Mouse (Mus musculus) kidney, adult 9 months (tissue): ENCODE data around the gene Senp5.

Experiments
- DNase-seq: peaks from one replicate; pipeline ENCODE4 v3.0.0; 2022

The Senp5 gene

GRCm38 (mm10) chr16:31938856-31939255 is 64.2 kb downstream of the Senp5 start:
- no peak for DNase-seq

- no peak for DNase-seq
These were observed 66.5 kb downstream of the Senp5 start for GRCm38 (mm10) chr16:31936568-31936967.

GRCm38 (mm10) chr16:31935091-31935979 is 67.8 kb downstream of the Senp5 start:
- DNase-seq: no peak

- no peak for DNase-seq
These were observed 68.5 kb downstream of the Senp5 start for GRCm38 (mm10) chr16:31934550-31935010.

- peak; percentile 38 for DNase-seq
These were observed 69.1 kb downstream of the Senp5 start, which contains the start of gene Pigz for GRCm38 (mm10) chr16:31933751-31934549. TSS of gene Pigz (plus strand) at chr16:31933851.

GRCm38 (mm10) chr16:31932840-31933697 is 70.0 kb downstream of the Senp5 start:
- DNase-seq: peak; percentile 80

GRCm38 (mm10) chr16:31932255-31932654 is 70.8 kb downstream of the Senp5 start:
- DNase-seq: no peak

GRCm38 (mm10) chr16:31931330-31931729 is 71.8 kb downstream of the Senp5 start:
- DNase-seq: no peak

- no peak for DNase-seq
These were observed 75.7 kb downstream of the Senp5 start for GRCm38 (mm10) chr16:31927412-31927811.

GRCm38 (mm10) chr16:31926547-31927182 is 76.4 kb downstream of the Senp5 start:
- no peak for DNase-seq

GRCm38 (mm10) chr16:31926091-31926490 is 77.0 kb downstream of the Senp5 start:
- DNase-seq: no peak

GRCm38 (mm10) chr16:31924368-31924767 is 78.7 kb downstream of the Senp5 start:
- DNase-seq: no peak

- peak; percentile 81 for DNase-seq
These were observed 84.8 kb downstream of the Senp5 start for GRCm38 (mm10) chr16:31918248-31918724.

- peak; percentile 52 for DNase-seq
These were observed 85.3 kb downstream of the Senp5 start for GRCm38 (mm10) chr16:31917776-31918175.

- peak; percentile 20 for DNase-seq
These were observed 92.7 kb downstream of the Senp5 start for GRCm38 (mm10) chr16:31910281-31910847.
